Mouse (Mus musculus): Measurements from ENCODE around the gene Slc30a1. TPM values are rescaled to one million over a fixed set of nuclear protein-coding genes. Genes with fewer than 3 reads are reported as not detected.

Slc30a1 gene
- polyA plus RNA-seq, 1 experiment = 8.8 TPM

GRCm38 (mm10) chr1:191896806-191897552 lies 9.6 kb upstream of the Slc30a1 start:
- no peak for DNase-seq (ENCODE audit: low read depth)

- DNase-seq (ENCODE audit: low read depth) = no peak
Observed at GRCm38 (mm10) chr1:191905637-191906533, 682 bp upstream of the Slc30a1 start.

- DNase-seq (ENCODE audit: low read depth) = no peak
Observed at GRCm38 (mm10) chr1:191907431-191907810, 854 bp downstream of the Slc30a1 start.

- DNase-seq (ENCODE audit: low read depth) = no peak
Observed at GRCm38 (mm10) chr1:191908906-191909305, 2.3 kb downstream of the Slc30a1 start.

- no peak for DNase-seq (ENCODE audit: low read depth)
Observed at GRCm38 (mm10) chr1:191909316-191909715, 2.7 kb downstream of the Slc30a1 start.

- DNase-seq (ENCODE audit: low read depth) = no peak
Observed at GRCm38 (mm10) chr1:191910646-191911045, 4.1 kb downstream of the Slc30a1 start.

GRCm38 (mm10) chr1:191911067-191911668 lies 4.6 kb downstream of the Slc30a1 start:
- no peak for DNase-seq (ENCODE audit: low read depth)

GRCm38 (mm10) chr1:191914647-191915046 lies 8.1 kb downstream of the Slc30a1 start:
- DNase-seq (ENCODE audit: low read depth) = no peak

GRCm38 (mm10) chr1:191915586-191915985 lies 9.0 kb downstream of the Slc30a1 start:
- DNase-seq (ENCODE audit: low read depth) = no peak

- DNase-seq (ENCODE audit: low read depth) = no peak
Observed at GRCm38 (mm10) chr1:191916876-191917275, 10.3 kb downstream of the Slc30a1 start.

- no peak for DNase-seq (ENCODE audit: low read depth)
Observed at GRCm38 (mm10) chr1:191919336-191919735, 12.8 kb downstream of the Slc30a1 start.

- no peak for DNase-seq (ENCODE audit: low read depth)
Observed at GRCm38 (mm10) chr1:191921701-191922100, 15.1 kb downstream of the Slc30a1 start.

- DNase-seq (ENCODE audit: low read depth) = no peak
Observed at GRCm38 (mm10) chr1:191925496-191925895, 18.9 kb downstream of the Slc30a1 start.

- DNase-seq (ENCODE audit: low read depth) = no peak
Observed at GRCm38 (mm10) chr1:191926681-191927080, 20.1 kb downstream of the Slc30a1 start.

GRCm38 (mm10) chr1:191928345-191928744 lies 21.8 kb downstream of the Slc30a1 start:
- no peak for DNase-seq (ENCODE audit: low read depth)

GRCm38 (mm10) chr1:191929065-191929464 lies 22.5 kb downstream of the Slc30a1 start:
- no peak for DNase-seq (ENCODE audit: low read depth)

- no peak for DNase-seq (ENCODE audit: low read depth)
Observed at GRCm38 (mm10) chr1:191929897-191930524, 23.4 kb downstream of the Slc30a1 start.

GRCm38 (mm10) chr1:191930525-191931105 lies 24.0 kb downstream of the Slc30a1 start:
- DNase-seq (ENCODE audit: low read depth) = no peak

- DNase-seq (ENCODE audit: low read depth) = no peak
Observed at GRCm38 (mm10) chr1:191932286-191932985, 25.9 kb downstream of the Slc30a1 start.

- no peak for DNase-seq (ENCODE audit: low read depth)
Observed at GRCm38 (mm10) chr1:191932986-191933632, 26.5 kb downstream of the Slc30a1 start.
